28 mouse cellular contexts compared by ENCODE assay signal in genomic region chr5:20578666-20579065, GRCm38 (mm10).
DNase-seq lines count a peak whose midpoint lies in the region; ATAC-seq and TF ChIP-seq lines count a peak whose summit lies in the region.
"Had no signal": no experiment of that assay in that cellular context is flagged by ENCODE, and none has a peak within 500 bp of the region (broad histone marks: within the 10 kb centered on the region; RNA-seq: fewer than 3 reads in every experiment).

No protein-coding gene starts in this region.

- H3K4me3 ChIP-seq in midbrain, postnatal 0 days (ENCODE audit: low read depth, low read length) = no peak overlapping the region
- H3K4me3 ChIP-seq: erythroblast, embryonic 14.5 days; heart, adult 2 months; heart, embryonic 13.5 days; limb, embryonic 12.5 days; liver, embryonic 15.5 days; lung, embryonic 15.5 days; midbrain, embryonic 10.5 days; neural tube, embryonic 13.5 days had no signal

- no peaks in the 10 kb centered on the region for H3K9me3 ChIP-seq in midbrain, postnatal 0 days (ENCODE audit: low read length)
- H3K9me3 ChIP-seq: heart, embryonic 13.5 days; limb, embryonic 12.5 days; liver, embryonic 15.5 days; lung, embryonic 15.5 days; midbrain, embryonic 10.5 days; neural tube, embryonic 13.5 days had no signal

- H3K27ac ChIP-seq in midbrain, postnatal 0 days (ENCODE audit: low read depth, low read length) = no peak overlapping the region
- H3K27ac ChIP-seq: heart, adult 2 months; heart, embryonic 13.5 days; hindbrain, embryonic 14.5 days; limb, embryonic 12.5 days; liver, embryonic 15.5 days; lung, embryonic 15.5 days; midbrain, embryonic 10.5 days; neural tube, embryonic 13.5 days; stomach, postnatal 0 days had no signal

- DNase-seq in frontal cortex, adult 2 months (ENCODE audit: extremely low spot score in 1 of 2, low spot score in 1 of 2) = peak; percentile 54 to 59
- DNase-seq in frontal cortex, postnatal 14 days (ENCODE audit: low spot score in 2 of 2) = no peak
- peak; percentile 44 for DNase-seq in left cerebral cortex, adult 9 months (ENCODE audit: low spot score in 2 of 2)
- DNase-seq in left cerebral cortex, postnatal 4 days = no peak
- DNase-seq in brain, adult 2 months (ENCODE audit: low read depth, low spot score) = peak; percentile 73
- peak; percentile 45 for DNase-seq in layer of hippocampus, adult 9-10 months (ENCODE audit: low spot score)
- no peak for DNase-seq in cerebellum, postnatal 14 days
- no peak for DNase-seq in midbrain, postnatal 0 days (ENCODE audit: low spot score)
- DNase-seq: adrenal gland, postnatal 14 days; cerebellum, adult 11-12 months; cerebellum, adult 9-11 months; heart, adult 2 months; heart, postnatal 10 days; kidney, postnatal 14 days; spleen, adult 18-20 months; thymus, adult 2 months; thymus, postnatal 4 days had no signal

- H3K4me1 ChIP-seq in midbrain, postnatal 0 days (ENCODE audit: insufficient read depth, low read length) = peaks cover 2% of the 10 kb centered on the region; the same call in 1 of the 2 replicates
- H3K4me1 ChIP-seq: liver, embryonic 15.5 days; lung, embryonic 15.5 days had no signal

- no peaks in the 10 kb centered on the region for H3K27me3 ChIP-seq in midbrain, postnatal 0 days (ENCODE audit: insufficient read depth, low read length)
- H3K27me3 ChIP-seq: heart, embryonic 13.5 days; limb, embryonic 12.5 days; liver, embryonic 15.5 days; lung, embryonic 15.5 days; neural tube, embryonic 13.5 days had no signal

- H3K9ac ChIP-seq in midbrain, postnatal 0 days (replicated peaks; ENCODE audit: low read length, poor library complexity, severe bottlenecking) = no peak overlapping the region
- H3K9ac ChIP-seq: heart, embryonic 13.5 days; hindbrain, embryonic 14.5 days; limb, embryonic 12.5 days; liver, embryonic 15.5 days; lung, embryonic 15.5 days; neural tube, embryonic 13.5 days had no signal

- H3K4me2 ChIP-seq in midbrain, postnatal 0 days (ENCODE audit: low read depth, low read length, poor library complexity, severe bottlenecking) = no peak overlapping the region
- H3K4me2 ChIP-seq: heart, embryonic 13.5 days; hindbrain, embryonic 14.5 days; limb, embryonic 12.5 days; liver, embryonic 15.5 days; lung, embryonic 15.5 days; neural tube, embryonic 13.5 days had no signal

- intact Hi-C loops in left cerebral cortex, postnatal 4 days (cut with DNase I) = no loop called here

- WGBS in midbrain, postnatal 0 days = 94% methylated on average over 3 of the region's 3 CpGs

- no peak for ATAC-seq in midbrain, postnatal 0 days (ENCODE audit: low FRiP score)
- ATAC-seq: CD4-positive, CD25-positive, alpha-beta regulatory T cell, adult 4 months; intestine, postnatal 0 days had no signal

- no peaks in the 10 kb centered on the region; the same call in 1 of the 2 replicates for H3K36me3 ChIP-seq in midbrain, postnatal 0 days (ENCODE audit: insufficient read depth, low read length)
- H3K36me3 ChIP-seq: heart, embryonic 13.5 days; limb, embryonic 12.5 days; liver, embryonic 15.5 days; lung, embryonic 15.5 days; midbrain, embryonic 10.5 days had no signal

- TF ChIP-seq CTCF in midbrain, postnatal 0 days (IDR thresholded peaks at IDR 0.05) = no peak

Comparison
In these comparisons a context has a peak if more than half of its experiments do, and no peak if none do; other contexts are left out.
1. DNase-seq: peak in frontal cortex, adult 2 months (2 of 2), left cerebral cortex, adult 9 months (2 of 2), brain, adult 2 months (single experiment) and layer of hippocampus, adult 9-10 months (single experiment); none in frontal cortex, postnatal 14 days (0 of 2), left cerebral cortex, postnatal 4 days (single experiment), cerebellum, postnatal 14 days (0 of 2) and midbrain, postnatal 0 days (single experiment).